Mouse (Mus musculus): ENCODE measurements at regions not wholly inside any gene's neighbourhood (a gene's known extent, or its start where the extent isn't known, plus 50 kb on each side); places are given as distances from the start of the nearest gene placed in this dataset.

GRCm38 (mm10) chr12:7774127-7774526 lies 203.3 kb upstream of the Apob start:
- no peak for DNase-seq
- intact Hi-C loops (cut with DNase I): loop anchor here (10.0 kb wide), 1 partner anchor 229 kb away; no protein-coding TSS in a partner anchor

GRCm38 (mm10) chr12:7776335-7776734 lies 201.1 kb upstream of the Apob start:
- intact Hi-C loops (cut with DNase I): loop anchor here (10.0 kb wide), 1 partner anchor 232 kb away; no protein-coding TSS in a partner anchor
- no peak for DNase-seq

GRCm38 (mm10) chr12:7777220-7778055 lies 200.0 kb upstream of the Apob start:
- DNase-seq: peak; percentile 10 to 70
- intact Hi-C loops (cut with DNase I): loop anchor here (2.0 to 10.0 kb wide), 2 partner anchors 201 to 233 kb away; no protein-coding TSS in a partner anchor

DNA sequence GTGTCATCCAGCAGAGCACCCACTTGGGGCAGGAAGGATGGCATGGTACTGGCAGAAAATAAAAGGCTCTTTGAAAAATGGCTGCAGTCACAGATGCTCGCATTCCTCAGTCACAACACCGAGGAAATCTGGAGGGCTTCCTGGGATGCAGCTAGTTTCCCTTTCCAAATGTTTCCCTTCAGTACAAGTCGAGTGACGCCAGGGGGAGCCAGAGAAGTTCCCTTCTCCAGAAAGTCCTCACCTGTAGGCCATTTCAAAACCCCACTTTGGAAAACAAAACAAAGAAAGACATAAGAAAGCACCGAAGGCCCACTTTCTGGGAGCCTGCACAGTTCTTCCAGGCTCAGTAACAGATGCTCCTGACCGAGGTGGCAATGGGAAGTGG lies 199.4 kb upstream of the Apob start:
- intact Hi-C loops (cut with DNase I): loop anchor here (2.0 to 10.0 kb wide), 2 partner anchors 201 to 233 kb away; no protein-coding TSS in a partner anchor
- no peak for DNase-seq

DNA sequence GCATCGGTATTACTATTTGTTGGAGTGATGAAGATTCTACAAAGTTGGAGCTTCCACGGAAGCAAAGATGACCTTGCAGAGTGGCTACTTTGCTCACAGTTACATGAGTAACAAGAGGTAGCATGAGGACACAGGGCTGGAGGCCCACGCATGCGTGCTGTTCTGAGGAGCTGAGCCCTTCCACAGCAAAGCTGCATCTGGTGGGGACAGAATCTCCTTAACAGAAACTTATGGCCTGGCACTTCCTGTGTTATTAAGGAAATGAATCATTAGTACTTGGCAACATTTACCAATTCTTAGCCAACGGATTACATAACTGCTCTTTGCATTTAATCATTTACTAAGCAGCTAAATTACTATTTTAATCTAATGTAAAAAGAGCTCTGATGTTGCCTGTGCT lies 160.8 kb upstream of the Apob start:
- DNase-seq: peak; percentile 40 to 48
- intact Hi-C loops (cut with DNase I): no loop called here

DNA sequence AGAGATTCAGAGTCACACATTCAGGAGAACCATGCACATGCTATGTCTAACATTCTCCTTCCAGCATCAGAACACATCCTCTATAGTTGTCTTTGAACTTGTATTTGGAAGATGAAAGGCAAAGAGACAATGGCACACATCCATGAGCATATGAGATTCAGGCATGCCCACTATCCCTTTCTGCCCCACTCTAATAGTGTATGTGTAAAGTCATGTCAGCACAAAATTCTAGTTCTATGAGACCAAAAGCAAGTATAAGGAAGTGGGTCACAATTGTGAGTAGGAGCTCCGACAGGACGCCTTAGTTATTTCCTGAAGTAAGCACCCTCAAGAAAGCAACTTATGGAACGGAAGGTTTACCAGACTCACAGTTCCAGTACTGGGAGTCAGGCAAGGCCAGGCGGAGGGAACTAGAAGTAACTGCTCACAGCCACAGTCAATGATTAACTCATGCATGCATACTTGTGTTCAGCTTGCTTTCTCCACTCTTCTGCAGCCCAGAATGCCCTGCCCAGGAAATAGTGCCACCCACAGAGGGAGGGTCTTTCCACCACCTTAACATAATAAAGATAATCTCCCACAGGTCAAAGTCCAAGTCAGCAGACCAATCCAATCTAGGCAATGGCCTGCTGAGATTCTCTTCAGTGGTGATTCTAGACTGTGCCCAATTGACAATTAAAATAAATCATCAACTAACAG lies 157.3 kb upstream of the Apob start:
- no peak for DNase-seq
- intact Hi-C loops (cut with DNase I): no loop called here

- intact Hi-C loops (cut with DNase I): no loop called here
- no peak for DNase-seq
These were observed 156.7 kb upstream of the Apob start for GRCm38 (mm10) chr12:7820718-7821117.

DNA sequence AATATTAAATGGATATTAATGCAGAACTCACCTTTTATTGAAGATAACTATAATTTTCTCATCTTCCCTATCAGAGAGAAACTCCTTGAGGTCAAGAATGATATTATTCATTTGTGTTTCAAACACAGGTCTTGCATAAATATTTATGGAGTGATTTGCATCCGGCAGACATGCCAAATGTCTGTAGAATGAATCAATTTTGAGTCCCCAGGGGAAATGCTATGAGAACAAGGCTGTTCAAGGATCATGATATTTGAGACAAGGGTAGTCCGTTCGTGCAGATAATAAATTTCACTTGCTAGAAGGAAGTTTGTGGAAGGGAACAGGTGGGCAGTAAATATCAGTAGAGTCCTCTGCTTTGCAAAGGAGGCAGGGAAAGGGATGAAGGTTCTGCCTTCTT lies 141.7 kb upstream of the Apob start:
- intact Hi-C loops (cut with DNase I): no loop called here
- DNase-seq: no peak

GRCm38 (mm10) chr12:7853876-7854275 lies 123.6 kb upstream of the Apob start:
- DNase-seq: no peak
- intact Hi-C loops (cut with DNase I): no loop called here

DNA sequence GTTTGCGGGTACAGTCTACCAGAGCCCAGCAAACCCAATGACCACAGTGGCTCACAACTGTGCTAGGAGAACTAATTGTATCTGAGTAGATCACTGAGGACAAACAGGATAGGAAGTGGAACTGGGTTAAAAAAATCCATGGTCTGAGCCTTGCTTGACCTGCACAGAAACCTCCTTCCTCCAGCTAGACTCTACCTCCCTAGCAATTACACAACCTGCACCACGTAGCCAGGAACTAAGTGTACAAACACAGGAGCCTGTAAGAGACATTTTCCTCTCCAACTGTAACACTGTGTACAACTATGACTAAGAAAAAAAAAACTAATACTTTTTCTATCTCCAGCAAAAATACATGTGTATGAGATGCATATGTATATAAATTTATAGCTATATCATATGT lies 121.8 kb upstream of the Apob start:
- intact Hi-C loops (cut with DNase I): no loop called here
- DNase-seq: no peak

- intact Hi-C loops (cut with DNase I): no loop called here
- no peak for DNase-seq
These were observed 117.9 kb upstream of the Apob start for GRCm38 (mm10) chr12:7859533-7859932.

DNA sequence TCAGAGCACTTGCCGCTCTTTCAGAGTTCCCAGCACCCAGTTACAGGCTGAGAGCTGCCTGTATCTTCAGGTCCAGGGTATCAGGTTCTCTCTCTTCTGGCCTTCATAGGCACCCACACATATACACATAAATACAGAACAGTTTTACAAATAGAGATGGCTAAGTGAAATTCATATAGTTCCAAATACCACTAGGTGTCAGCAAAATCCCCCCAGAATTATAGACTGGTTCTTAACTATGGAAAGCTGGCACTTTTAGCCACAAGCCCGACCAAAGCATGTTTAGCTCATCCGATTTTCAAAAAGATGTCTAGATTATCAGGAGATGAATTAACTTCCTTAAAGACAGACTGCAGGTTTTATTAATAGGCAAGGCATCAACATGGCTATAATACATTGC lies 107.4 kb upstream of the Apob start:
- DNase-seq: no peak
- intact Hi-C loops (cut with DNase I): loop anchor here (5.0 kb wide), 1 partner anchor 107 kb away; the partner anchor contains the start of gene Apob

- DNase-seq: no peak
- intact Hi-C loops (cut with DNase I): loop anchor here (5.0 kb wide), 1 partner anchor 107 kb away; the partner anchor contains the start of gene Apob
These were observed 107.0 kb upstream of the Apob start for GRCm38 (mm10) chr12:7870473-7870872.

GRCm38 (mm10) chr12:7875454-7875853 lies 102.0 kb upstream of the Apob start:
- intact Hi-C loops (cut with DNase I): no loop called here
- DNase-seq: no peak

DNA sequence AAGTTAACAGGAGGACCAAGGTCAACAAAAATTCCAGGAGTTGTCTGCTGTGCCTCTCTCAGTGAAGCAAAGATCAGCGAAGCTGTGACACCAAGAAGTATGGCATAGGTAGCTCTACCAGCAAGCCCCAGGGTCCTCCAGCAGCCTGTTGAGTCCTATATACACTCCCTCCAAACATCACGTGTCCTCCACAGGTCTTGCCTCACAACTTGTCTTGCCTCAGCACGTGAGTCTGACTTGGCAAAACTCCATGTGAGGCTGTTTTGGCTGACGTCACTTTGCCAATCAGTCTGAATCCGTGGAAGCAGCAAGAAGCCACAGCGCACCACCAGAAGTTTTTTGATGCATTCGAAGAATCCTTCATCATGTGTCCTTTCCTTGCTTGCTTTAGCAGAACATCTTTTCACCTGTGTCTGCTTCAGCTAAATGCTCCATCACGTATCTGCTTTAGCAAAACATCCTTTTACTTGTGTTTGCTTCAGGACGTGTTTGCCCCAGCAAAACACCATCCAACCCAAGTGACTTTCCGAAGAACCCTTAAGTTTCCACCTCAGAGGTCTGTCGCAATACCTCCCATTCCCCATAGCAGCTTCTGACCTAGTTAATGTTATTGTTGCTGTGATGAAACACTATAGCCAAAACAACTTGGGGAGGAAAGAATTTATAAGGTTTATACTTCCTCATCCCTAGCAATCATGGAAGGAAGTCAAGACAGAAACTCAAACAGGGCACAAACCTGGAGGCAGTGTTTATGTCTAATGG lies 101.0 kb upstream of the Apob start:
- DNase-seq: no peak
- intact Hi-C loops (cut with DNase I): no loop called here

DNA sequence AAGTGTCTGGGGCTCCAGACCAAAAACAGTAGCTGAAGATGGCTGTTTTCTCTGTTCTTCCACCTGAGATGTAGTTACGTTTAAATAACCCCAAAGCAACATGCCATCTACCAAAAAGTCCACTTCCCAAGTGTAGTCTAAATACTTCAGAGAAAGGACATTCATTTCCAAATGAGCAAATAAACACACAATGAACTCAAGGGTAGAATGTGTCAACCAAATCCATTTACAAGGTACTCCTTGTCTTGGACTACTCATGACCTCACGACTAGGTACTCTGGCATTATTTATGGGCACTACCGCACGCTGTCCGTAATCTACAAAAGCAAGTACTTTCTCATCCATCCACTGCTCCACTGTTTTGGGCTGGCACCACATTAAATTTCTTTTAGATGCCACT lies 98.7 kb upstream of the Apob start:
- no peak for DNase-seq
- intact Hi-C loops (cut with DNase I): no loop called here

DNA sequence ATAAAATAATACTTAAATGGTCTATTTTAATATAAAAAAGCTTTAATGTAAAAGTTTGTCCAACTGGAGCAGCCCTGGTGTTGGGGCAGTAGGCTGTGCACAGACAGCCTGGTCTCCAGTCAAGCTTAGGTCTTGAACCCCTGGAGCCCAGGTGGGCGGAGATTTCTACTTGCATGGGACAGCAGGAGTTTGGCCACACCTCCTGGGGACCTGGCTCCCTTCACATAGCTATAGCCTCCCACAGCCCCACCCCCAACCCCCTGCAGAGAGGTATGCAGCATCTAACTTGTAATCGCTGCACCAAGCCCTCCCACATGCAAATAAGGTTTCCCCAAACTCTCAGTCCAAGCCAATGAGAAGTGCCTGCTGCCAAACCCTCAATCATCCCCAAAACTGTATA lies 81.3 kb upstream of the Apob start:
- DNase-seq: no peak
- intact Hi-C loops (cut with DNase I): no loop called here

DNA sequence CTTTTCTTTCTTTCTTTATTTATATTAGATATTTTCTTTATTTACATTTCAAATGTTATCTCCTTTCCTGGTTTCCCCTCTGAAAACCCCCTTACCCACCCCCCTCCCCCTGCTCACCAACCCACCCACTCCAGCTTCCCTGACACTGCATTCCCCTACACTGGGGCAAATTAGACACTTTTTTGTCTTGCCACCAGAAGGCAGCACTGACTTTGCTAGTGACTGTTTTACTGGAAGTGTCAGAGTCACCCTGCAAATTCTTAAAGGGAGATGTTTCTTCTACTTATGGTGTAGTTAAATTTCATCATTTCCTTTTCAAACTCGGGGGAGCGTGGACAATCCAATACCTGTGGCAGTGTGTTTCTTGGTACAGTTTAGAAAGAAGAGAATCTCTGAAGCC lies 72.1 kb upstream of the Apob start:
- no peak for DNase-seq
- intact Hi-C loops (cut with DNase I): no loop called here

DNA sequence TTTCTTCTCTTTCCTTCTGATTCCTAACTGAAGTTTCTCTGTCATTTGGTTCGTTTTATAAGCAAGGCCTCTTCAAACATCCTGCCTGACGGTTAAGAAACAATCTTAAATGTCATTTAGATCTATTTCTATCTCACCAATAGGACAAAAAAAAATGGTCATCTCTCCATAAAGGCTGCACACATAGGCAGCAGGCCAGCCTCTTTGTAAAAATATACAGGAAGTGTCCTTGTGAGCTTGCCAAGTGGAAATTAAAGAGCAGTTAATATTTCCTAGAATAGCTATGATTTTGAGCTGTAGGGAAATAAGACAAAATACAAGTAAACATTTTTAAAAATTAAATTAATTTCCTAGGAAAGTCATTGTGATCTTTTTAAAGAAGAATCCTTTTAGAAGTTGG lies 70.6 kb upstream of the Apob start:
- intact Hi-C loops (cut with DNase I): loop anchor here (2.0 kb wide), 1 partner anchor 72 kb away; no protein-coding TSS in a partner anchor
- DNase-seq: no peak

GRCm38 (mm10) chr12:7909746-7910360 lies 67.6 kb upstream of the Apob start:
- DNase-seq: no peak
- intact Hi-C loops (cut with DNase I): no loop called here
